Mouse (Mus musculus): ENCODE measurements around the gene Hspa12b.

DNA sequence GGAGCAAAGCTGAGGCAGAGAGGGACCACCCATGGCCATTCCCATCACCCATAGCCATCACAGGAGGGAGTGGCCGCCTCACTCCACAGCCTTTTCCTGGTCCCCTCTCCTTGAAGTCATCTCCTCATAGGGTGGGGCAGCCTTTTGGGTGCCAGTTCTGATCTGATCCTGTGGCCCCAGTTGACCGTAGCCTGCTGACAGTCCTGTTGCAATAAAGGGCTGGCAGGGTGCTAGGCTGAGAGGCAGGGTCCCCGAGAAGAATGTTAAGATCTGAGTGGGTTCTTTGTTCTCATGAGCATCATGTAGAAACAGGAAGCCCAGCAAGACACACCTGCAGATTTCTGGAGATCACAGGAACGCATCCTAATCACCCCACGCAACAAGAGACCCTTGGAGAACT is 1.1 kb downstream of the Hspa12b start:
- TF ChIP-seq POLR2A (IDR thresholded peaks at IDR 0.05; ENCODE audit: insufficient read length, low read depth) (no peak), SRF (IDR thresholded peaks at IDR 0.05; ENCODE audit: control insufficient read depth, insufficient read length, low read depth) (no peak), CEBPB (IDR thresholded peaks at IDR 0.05; ENCODE audit: insufficient read depth, poor library complexity, severe bottlenecking) (no peak), MYOD1 (IDR thresholded peaks at IDR 0.05; ENCODE audit: control insufficient read depth in 1 of 3, insufficient read length in 2 of 3, low read depth in 2 of 3) (no peak), USF1 (IDR thresholded peaks at IDR 0.05; ENCODE audit: low read depth) (no peak), TCF12 (IDR thresholded peaks at IDR 0.05; ENCODE audit: insufficient read depth, poor library complexity, severe bottlenecking) (no peak), REST (IDR thresholded peaks at IDR 0.05; ENCODE audit: insufficient read depth, insufficient read length) (no peak), MYOG (IDR thresholded peaks at IDR 0.05; ENCODE audit: control insufficient read depth in 1 of 3, insufficient read depth in 1 of 3, insufficient read length in 2 of 3, low read depth in 2 of 3) (no peak), POLR2AphosphoS2 (IDR thresholded peaks at IDR 0.05; ENCODE audit: insufficient read length, low read depth) (no peak), MAX (IDR thresholded peaks at IDR 0.05; ENCODE audit: low read depth) (no peak), E2F4 (IDR thresholded peaks at IDR 0.05; ENCODE audit: insufficient read depth) (no peak)

Measured in myocyte (in vitro differentiated cells).